Mouse (Mus musculus) CH12.LX (cell line): Measurements from ENCODE around the gene U2surp. TPM values are rescaled to one million over a fixed set of nuclear protein-coding genes. Genes with fewer than 3 reads are reported as not detected.

Experiments used
- DNase-seq: peaks from one replicate; pipeline ENCODE4 v3.0.0-alpha.2; 2013; ENCODE audit errors: extremely low read depth
- H3K27ac ChIP-seq: 2 replicates; pipeline ENCODE4 v1.5.1; 2012; ENCODE audit warnings: low read depth, mild to moderate bottlenecking, control low read depth, moderate library complexity; ENCODE audit not compliant: insufficient read depth
- H3K27me3 ChIP-seq: replicated peaks from 2 replicates; pipeline ENCODE3; 2012; ENCODE audit warnings: inconsistent platforms
- H3K36me3 ChIP-seq, 2 experiments: replicated peaks in 1 of 2; 2 replicates each; pipeline versions ENCODE3 to v1.6.1; 2012; ENCODE audit warnings: inconsistent platforms in 1 of 2, low read length in 1 of 2, mild to moderate bottlenecking in 1 of 2, mixed read lengths in 1 of 2, moderate library complexity in 1 of 2; ENCODE audit not compliant: control insufficient read depth in 1 of 2, insufficient read depth in 1 of 2
- H3K4me1 ChIP-seq, 2 experiments: 2 replicates each; pipeline ENCODE4 v1.6.1; 2012; ENCODE audit warnings: inconsistent platforms in 1 of 2, moderate library complexity in 1 of 2; ENCODE audit not compliant: insufficient read depth in 2 of 2, control insufficient read depth in 1 of 2
- H3K4me2 ChIP-seq: 2 replicates; pipeline ENCODE4 v1.6.1; 2012; ENCODE audit warnings: low read depth, mild to moderate bottlenecking, control low read depth; ENCODE audit not compliant: poor library complexity, insufficient read depth, severe bottlenecking
- H3K4me3 ChIP-seq, 3 experiments: fragments of 150-350 bp in 1 of 3; sonication (generic) in 1 of 3; replicated peaks in 1 of 3; 2 replicates each; pipeline versions ENCODE3 to v1.5.1; 2011 to 2012; ENCODE audit warnings: low read depth in 2 of 3, low read length in 2 of 3, mild to moderate bottlenecking in 2 of 3, moderate library complexity in 2 of 3, control low read depth in 1 of 3, improper control_type of control experiment in 1 of 3, inconsistent platforms in 1 of 3, mixed read lengths in 1 of 3; ENCODE audit not compliant: poor library complexity in 1 of 3
- H3K79me2 ChIP-seq: replicated peaks from 2 replicates; pipeline ENCODE4 v1.6.1; 2012; ENCODE audit warnings: mild to moderate bottlenecking, moderate library complexity; ENCODE audit not compliant: control insufficient read depth, poor library complexity, insufficient read depth, severe bottlenecking; ENCODE audit errors: extremely low read depth
- H3K9ac ChIP-seq: 2 replicates; pipeline ENCODE4 v1.6.1; 2012; ENCODE audit warnings: low read depth, mild to moderate bottlenecking, control low read depth, moderate library complexity; ENCODE audit not compliant: insufficient read depth
- H3K9me3 ChIP-seq: replicated peaks from 2 replicates; pipeline ENCODE3; 2012; ENCODE audit warnings: low read length, inconsistent platforms, mixed read lengths
- BHLHE40 ChIP-seq: IDR thresholded peaks from 2 replicates; pipeline ENCODE4 v1.6.1; 2011; ENCODE audit warnings: mild to moderate bottlenecking, low read depth, low read length, improper control_type of control experiment
- CHD1 ChIP-seq: IDR thresholded peaks from 2 replicates; pipeline ENCODE4 v1.6.1; 2012; ENCODE audit warnings: low read depth, low read length, improper control_type of control experiment, inconsistent platforms
- CHD2 ChIP-seq: IDR thresholded peaks from 2 replicates; pipeline ENCODE4 v1.6.1; 2011; ENCODE audit warnings: low read length, improper control_type of control experiment
- CTCF ChIP-seq, 2 experiments: IDR thresholded peaks in 1 of 2; conservative IDR thresholded peaks in 1 of 2; 2 replicates each; pipeline ENCODE4 v1.5.1; 2011 to 2012; ENCODE audit warnings: low read depth in 2 of 2, low read length in 2 of 2, improper control_type of control experiment in 1 of 2, inconsistent platforms in 1 of 2, mild to moderate bottlenecking in 1 of 2, moderate library complexity in 1 of 2
- E2F4 ChIP-seq: IDR thresholded peaks from 2 replicates; pipeline ENCODE4 v1.6.1; 2011; ENCODE audit warnings: low read depth, low read length, improper control_type of control experiment; ENCODE audit not compliant: insufficient replicate concordance
- EP300 ChIP-seq: IDR thresholded peaks from 2 replicates; pipeline ENCODE4 v1.6.1; 2011; ENCODE audit warnings: low read length, improper control_type of control experiment
- IRF4 ChIP-seq: IDR thresholded peaks from 2 replicates; pipeline ENCODE4 v1.6.1; 2014; ENCODE audit warnings: low read depth, mild to moderate bottlenecking, inconsistent platforms, low read length, improper control_type of control experiment
- JUN ChIP-seq: IDR thresholded peaks from 2 replicates; pipeline ENCODE4 v1.6.1; 2011; ENCODE audit warnings: low read depth, mild to moderate bottlenecking, low read length, improper control_type of control experiment, moderate library complexity; ENCODE audit not compliant: insufficient read depth
- MAFK ChIP-seq: IDR thresholded peaks from 2 replicates; pipeline ENCODE4 v1.6.1; 2011; ENCODE audit warnings: low read length, improper control_type of control experiment; ENCODE audit not compliant: insufficient replicate concordance
- MAX ChIP-seq: IDR thresholded peaks from 2 replicates; pipeline ENCODE4 v1.6.1; 2011; ENCODE audit warnings: low read length, improper control_type of control experiment
- MEF2A ChIP-seq: IDR thresholded peaks from 2 replicates; pipeline ENCODE4 v1.6.1; 2014; ENCODE audit warnings: low read depth, mild to moderate bottlenecking, inconsistent platforms, low read length, improper control_type of control experiment, borderline replicate concordance
- NRF1 ChIP-seq: IDR thresholded peaks from 2 replicates; pipeline ENCODE4 v1.6.1; 2014; ENCODE audit warnings: low read depth, mild to moderate bottlenecking, inconsistent platforms, low read length, improper control_type of control experiment, moderate library complexity
- POLR2A ChIP-seq: IDR thresholded peaks from 2 replicates; pipeline ENCODE4 v1.6.1; 2011; ENCODE audit warnings: low read depth, mild to moderate bottlenecking, improper control_type of control experiment, low read length
- RCOR1 ChIP-seq: conservative IDR thresholded peaks from 2 replicates; pipeline ENCODE4 v1.6.1; 2012; ENCODE audit warnings: low read depth, mild to moderate bottlenecking, inconsistent platforms, low read length, improper control_type of control experiment
- SIN3A ChIP-seq: IDR thresholded peaks from 2 replicates; pipeline ENCODE4 v1.6.1; 2012; ENCODE audit warnings: low read length, improper control_type of control experiment, inconsistent platforms
- SMC3 ChIP-seq: IDR thresholded peaks from 2 replicates; pipeline ENCODE4 v1.6.1; 2011; ENCODE audit warnings: low read depth, low read length, improper control_type of control experiment
- TCF12 ChIP-seq: IDR thresholded peaks from 2 replicates; pipeline ENCODE4 v1.6.1; 2014; ENCODE audit warnings: low read depth, mild to moderate bottlenecking, inconsistent platforms, low read length, improper control_type of control experiment
- USF1 ChIP-seq: IDR thresholded peaks from 2 replicates; pipeline ENCODE4 v1.6.1; 2014; ENCODE audit warnings: low read depth, mild to moderate bottlenecking, inconsistent platforms, low read length, improper control_type of control experiment
- USF2 ChIP-seq: conservative IDR thresholded peaks from 2 replicates; pipeline ENCODE4 v1.6.1; 2011; ENCODE audit warnings: low read depth, low read length, improper control_type of control experiment
- ZC3H11A ChIP-seq: IDR thresholded peaks from 2 replicates; pipeline ENCODE4 v1.6.1; 2012; ENCODE audit warnings: low read depth, mild to moderate bottlenecking, inconsistent platforms, low read length, improper control_type of control experiment
- ZKSCAN1 ChIP-seq: IDR thresholded peaks from 2 replicates; pipeline ENCODE4 v1.6.1; 2012; ENCODE audit warnings: low read depth, inconsistent platforms, low read length, improper control_type of control experiment, borderline replicate concordance
- ZMIZ1 ChIP-seq: IDR thresholded peaks from 2 replicates; pipeline ENCODE4 v1.6.1; 2012; ENCODE audit warnings: low read depth, mild to moderate bottlenecking, inconsistent platforms, low read length, improper control_type of control experiment
- ZNF384 ChIP-seq: IDR thresholded peaks from 2 replicates; pipeline ENCODE4 v1.6.1; 2012; ENCODE audit warnings: low read depth, low read length, improper control_type of control experiment, inconsistent platforms
- dilution Hi-C: fragments of 300-500 bp; cut with MboI; formaldehyde crosslinking; loops from 2 replicates; pipeline ENCODE4 v1.14.3; 2020; ENCODE audit warnings: low sequenced_read_pairs; ENCODE audit not compliant: extremely low pct_unique_long_range_greater_than_20kb, extremely low pct_ligation_motif_present
- in situ Hi-C: fragments of 300-500 bp; cut with MboI; formaldehyde crosslinking; loops from 3 replicates; pipeline ENCODE4 v1.14.3; 2019; ENCODE audit warnings: low sequenced_read_pairs, low pct_ligation_motif_present, low pct_unique_long_range_greater_than_20kb, mixed read lengths
- polyA plus RNA-seq: library from polyadenylated mRNA; unstranded; fragments of >175 nt; gene quantifications from 2 replicates; pipeline ENCODE4 v1.2.1, GENCODE M21; 2012; ENCODE audit warnings: low read depth; ENCODE audit not compliant: insufficient read length
- total RNA-seq, 2 experiments: library from RNA; depleted of rRNA; stranded (reverse); fragments of 300-350 nt in 1 of 2; fragments of >200 nt in 1 of 2; gene quantifications; 2 replicates each; pipeline ENCODE4 v1.2.3; 2012 to 2014

The U2surp gene
- total and polyA plus RNA-seq, 3 experiments = 46.5 to 103 (median 87.7) TPM

- H3K4me2 ChIP-seq = no peak overlapping the region
- H3K27ac ChIP-seq = no peak overlapping the region
- H3K4me1 ChIP-seq = no peaks in the 10 kb centered on the region
- peak; percentile 12 for DNase-seq
- no peak overlapping the region for H3K4me3 ChIP-seq
- H3K9ac ChIP-seq = no peak overlapping the region
- no peaks in the 10 kb centered on the region for H3K27me3 ChIP-seq
- dilution Hi-C loops (no loop called here), in situ Hi-C loops (no loop called here)
- peaks cover 3% of the 10 kb centered on the region for H3K9me3 ChIP-seq
- H3K36me3 ChIP-seq = peaks cover 0 to 33% of the 10 kb centered on the region in 2 experiments
- no peaks in the 10 kb centered on the region for H3K79me2 ChIP-seq
- TF ChIP-seq USF2 = no peak
- no peak for TF ChIP-seq CTCF (conservative IDR thresholded peaks at IDR 0.05 in 1 of 2, IDR thresholded peaks at IDR 0.05 in 1 of 2; ENCODE audit: low read depth in 2 of 2, low read length in 2 of 2)
- no peak for TF ChIP-seq EP300
- TF ChIP-seq TCF12 = no peak
- no peak for TF ChIP-seq MEF2A
Measured at GRCm38 (mm10) chr9:95451931-95452330, 59.9 kb downstream of the U2surp start.

- no peak overlapping the region for H3K4me2 ChIP-seq
- TF ChIP-seq MAX (no peak), POLR2A (no peak), E2F4 (no peak), ZNF384 (no peak), CHD1 (no peak), ZC3H11A (no peak), SIN3A (no peak), USF1 (no peak), MAFK (no peak), ZMIZ1 (no peak)
- TF ChIP-seq, all 38 proteins: peak for 0
- H3K4me1 ChIP-seq = no peaks in the 10 kb centered on the region
- dilution Hi-C loops (no loop called here), in situ Hi-C loops (no loop called here)
- H3K27ac ChIP-seq = no peak overlapping the region
- H3K27me3 ChIP-seq = no peaks in the 10 kb centered on the region
- no peaks in the 10 kb centered on the region for H3K79me2 ChIP-seq
- DNase-seq = no peak
- H3K36me3 ChIP-seq = peaks cover 0 to 19% of the 10 kb centered on the region in 2 experiments
- no peak overlapping the region for H3K4me3 ChIP-seq
- H3K9ac ChIP-seq = no peak overlapping the region
- H3K9me3 ChIP-seq = peaks cover 3% of the 10 kb centered on the region
Measured at GRCm38 (mm10) chr9:95450586-95450985, 61.2 kb downstream of the U2surp start.

- H3K4me2 ChIP-seq = no peak overlapping the region
- no peak for DNase-seq
- no peak overlapping the region for H3K9ac ChIP-seq
- TF ChIP-seq BHLHE40 (no peak), SMC3 (no peak), NRF1 (no peak), MAFK (no peak), RCOR1 (no peak), IRF4 (no peak), MEF2A (no peak), CHD2 (no peak), ZKSCAN1 (no peak), JUN (no peak)
- H3K27ac ChIP-seq = no peak overlapping the region
- H3K4me1 ChIP-seq = no peaks in the 10 kb centered on the region
- dilution Hi-C loops = no loop called here
- no peaks in the 10 kb centered on the region for H3K9me3 ChIP-seq
- H3K36me3 ChIP-seq = no peaks in the 10 kb centered on the region
- in situ Hi-C loops = no loop called here
- no peaks in the 10 kb centered on the region for H3K79me2 ChIP-seq
- no peak overlapping the region for H3K4me3 ChIP-seq
- no peaks in the 10 kb centered on the region for H3K27me3 ChIP-seq
Measured at GRCm38 (mm10) chr9:95442321-95442731, 69.5 kb downstream of the U2surp start.
